Mouse (Mus musculus) neural tube, embryonic 13.5 days (tissue): ENCODE measurements around the gene Igf2bp2. TPM values are rescaled to one million over a fixed set of nuclear protein-coding genes. Genes with fewer than 3 reads are reported as not detected.
A peak's percentile ranks its signal among the peaks of the same experiment; 100 is the strongest.

Experiments used
- ATAC-seq: fragments of 200-750 bp; cut with Nextera tagmentation; 2 replicates; pipeline ENCODE4 v1.8.0; 2017; ENCODE audit warnings: low read depth, mild to moderate bottlenecking, moderate TSS enrichment, moderate library complexity
- H3K27ac ChIP-seq: fragments of 300-500 bp; sonication (generic); replicated peaks from 2 replicates; pipeline ENCODE4 v1.5.1; 2015; ENCODE audit warnings: moderate library complexity, mild to moderate bottlenecking, inconsistent platforms
- H3K27me3 ChIP-seq: fragments of 300-500 bp; sonication (generic); 2 replicates; pipeline ENCODE4 v1.6.1; 2015; ENCODE audit warnings: mild to moderate bottlenecking, inconsistent platforms
- H3K36me3 ChIP-seq: fragments of 300-500 bp; sonication (generic); 2 replicates; pipeline ENCODE4 v1.6.1; 2015; ENCODE audit warnings: mild to moderate bottlenecking, inconsistent platforms
- H3K4me1 ChIP-seq: fragments of 300-500 bp; sonication (generic); replicated peaks from 2 replicates; pipeline ENCODE4 v1.6.1; 2015; ENCODE audit warnings: inconsistent platforms
- H3K4me2 ChIP-seq: fragments of 300-500 bp; sonication (generic); 2 replicates; pipeline ENCODE4 v1.6.1; 2015; ENCODE audit warnings: inconsistent platforms, mild to moderate bottlenecking, moderate library complexity
- H3K4me3 ChIP-seq: fragments of 300-500 bp; sonication (generic); 2 replicates; pipeline ENCODE4 v1.5.1; 2015; ENCODE audit warnings: mild to moderate bottlenecking, inconsistent platforms
- H3K9ac ChIP-seq: fragments of 300-500 bp; sonication (generic); 2 replicates; pipeline ENCODE4 v1.6.1; 2015; ENCODE audit warnings: moderate library complexity, mild to moderate bottlenecking, inconsistent platforms
- H3K9me3 ChIP-seq: fragments of 300-500 bp; sonication (generic); 2 replicates; pipeline ENCODE4 v1.6.1; 2016; ENCODE audit warnings: inconsistent platforms
- WGBS: fragments of 180-500 bp; shearing (Covaris S2); methylation state at CpG from one replicate; pipeline ENCODE4 v1.1.7; 2015; 5-methylcytosine and 5-hydroxymethylcytosine counted together
- polyA plus RNA-seq: library from polyadenylated mRNA; unstranded; fragments of >200 nt; fragmentation: Nextera tagmentation; extraction: Ambion mirVana; gene quantifications from 2 replicates; pipeline ENCODE4 v1.2.1, GENCODE M21; 2015

Gene Igf2bp2
- polyA plus RNA-seq, 1 experiment from 2014 or later = 38.1 TPM

GRCm38 (mm10) chr16:22164446-22164845 lies 1.3 kb upstream of the Igf2bp2 start:
- ATAC-seq = no peak
- H3K4me3 ChIP-seq = no peak overlapping the region
- no peak overlapping the region for H3K27ac ChIP-seq

GRCm38 (mm10) chr16:22163456-22163851 lies 355 bp upstream of the Igf2bp2 start:
- WGBS = under 1% methylated on average over 27 of the region's 27 CpGs
- Histone ChIP-seq H3K4me2 (peak overlapping the region; percentile 94), H3K9ac (peak overlapping the region; percentile 92), H3K27me3 (no peaks in the 10 kb centered on the region), H3K36me3 (no peaks in the 10 kb centered on the region), H3K4me3 (peak overlapping the region; percentile 85), H3K27ac (peak overlapping the region; percentile 91), H3K4me1 (peaks cover 32% of the 10 kb centered on the region), H3K9me3 (no peaks in the 10 kb centered on the region)
- peak; percentile 64 for ATAC-seq

More at GRCm38 (mm10) chr16:22164446-22164845, 1.3 kb upstream of the Igf2bp2 start:
- Histone ChIP-seq H3K36me3 (no peaks in the 10 kb centered on the region), H3K4me1 (peaks cover 25% of the 10 kb centered on the region), H3K27me3 (no peaks in the 10 kb centered on the region), H3K9ac (no peak overlapping the region), H3K9me3 (no peaks in the 10 kb centered on the region), H3K4me2 (peak overlapping the region; percentile 94; the same call in 1 of the 2 replicates)
- 53% methylated on average over 8 of the region's 8 CpGs for WGBS

GRCm38 (mm10) chr16:22162066-22162511 lies 1.0 kb downstream of the Igf2bp2 start:
- H3K9ac ChIP-seq = peak overlapping the region; percentile 92
- ATAC-seq = peak; percentile 19; the same call in 1 of the 2 replicates
- no peaks in the 10 kb centered on the region for H3K9me3 ChIP-seq
- H3K4me2 ChIP-seq = peak overlapping the region; percentile 94
- WGBS = under 1% methylated on average over 19 of the region's 19 CpGs
- H3K4me3 ChIP-seq = peak overlapping the region; percentile 85
- H3K27ac ChIP-seq = peak overlapping the region; percentile 91
- no peaks in the 10 kb centered on the region for H3K27me3 ChIP-seq
- H3K36me3 ChIP-seq = no peaks in the 10 kb centered on the region
- H3K4me1 ChIP-seq = peaks cover 36% of the 10 kb centered on the region

GRCm38 (mm10) chr16:22161351-22162065 lies 1.6 kb downstream of the Igf2bp2 start:
- peak overlapping the region; percentile 94 for H3K4me2 ChIP-seq
- peak overlapping the region; percentile 85 for H3K4me3 ChIP-seq
- H3K9ac ChIP-seq = peak overlapping the region; percentile 92
- no peaks in the 10 kb centered on the region for H3K9me3 ChIP-seq
- peak overlapping the region; percentile 91 for H3K27ac ChIP-seq
- H3K4me1 ChIP-seq = peaks cover 36% of the 10 kb centered on the region
- no peaks in the 10 kb centered on the region for H3K36me3 ChIP-seq
- under 1% methylated on average over 71 of the region's 71 CpGs for WGBS
- peak; percentile 42 for ATAC-seq
- no peaks in the 10 kb centered on the region for H3K27me3 ChIP-seq

GRCm38 (mm10) chr16:22160386-22161145 lies 2.5 kb downstream of the Igf2bp2 start:
- Histone ChIP-seq H3K27me3 (no peaks in the 10 kb centered on the region), H3K9ac (peak overlapping the region; percentile 51), H3K36me3 (no peaks in the 10 kb centered on the region), H3K9me3 (no peaks in the 10 kb centered on the region), H3K27ac (no peak overlapping the region), H3K4me2 (peak overlapping the region; percentile 94), H3K4me1 (peaks cover 36% of the 10 kb centered on the region), H3K4me3 (peak overlapping the region; percentile 85)
- under 1% methylated on average over 16 of the region's 16 CpGs for WGBS
- ATAC-seq = no peak

- peak; percentile 52; the same call in 1 of the 2 replicates for ATAC-seq
- no peaks in the 10 kb centered on the region for H3K36me3 ChIP-seq
- WGBS = 90% methylated on average over 11 of the region's 11 CpGs
Measured at GRCm38 (mm10) chr16:22152941-22153444, 10.1 kb downstream of the Igf2bp2 start.

GRCm38 (mm10) chr16:22151706-22152315 lies 11.3 kb downstream of the Igf2bp2 start:
- ATAC-seq = no peak; the same call in 1 of the 2 replicates
- H3K9ac ChIP-seq = no peak overlapping the region
- peak overlapping the region; percentile 42; the same call in 1 of the 2 replicates for H3K27ac ChIP-seq
- H3K36me3 ChIP-seq = no peaks in the 10 kb centered on the region
- H3K9me3 ChIP-seq = no peaks in the 10 kb centered on the region
- H3K4me3 ChIP-seq = no peak overlapping the region
- WGBS = 20% methylated on average over 10 of the region's 11 CpGs
- H3K4me2 ChIP-seq = 0 out of 2 replicates have a peak overlapping the region, but pooled peaks have one; percentile 9
- H3K4me1 ChIP-seq = peaks cover 33% of the 10 kb centered on the region
- H3K27me3 ChIP-seq = no peaks in the 10 kb centered on the region

More at GRCm38 (mm10) chr16:22152941-22153444, 10.1 kb downstream of the Igf2bp2 start:
- Histone ChIP-seq H3K4me1 (peaks cover 29% of the 10 kb centered on the region), H3K4me3 (no peak overlapping the region), H3K4me2 (no peak overlapping the region), H3K9ac (no peak overlapping the region), H3K27ac (no peak overlapping the region), H3K27me3 (no peaks in the 10 kb centered on the region), H3K9me3 (no peaks in the 10 kb centered on the region)

GRCm38 (mm10) chr16:22150421-22150820 lies 12.7 kb downstream of the Igf2bp2 start:
- H3K27me3 ChIP-seq = no peaks in the 10 kb centered on the region
- no peak overlapping the region for H3K4me2 ChIP-seq
- no peak overlapping the region for H3K27ac ChIP-seq
- H3K4me1 ChIP-seq = peaks cover 33% of the 10 kb centered on the region
- no peak overlapping the region for H3K4me3 ChIP-seq
- H3K9ac ChIP-seq = no peak overlapping the region
- WGBS = 46% methylated on average over 2 of the region's 2 CpGs
- ATAC-seq = no peak
- H3K36me3 ChIP-seq = no peaks in the 10 kb centered on the region
- H3K9me3 ChIP-seq = no peaks in the 10 kb centered on the region

GRCm38 (mm10) chr16:22149659-22150345 lies 13.3 kb downstream of the Igf2bp2 start:
- no peak overlapping the region for H3K4me3 ChIP-seq
- H3K27ac ChIP-seq = no peak overlapping the region
- H3K4me1 ChIP-seq = peaks cover 33% of the 10 kb centered on the region
- no peak overlapping the region for H3K9ac ChIP-seq
- WGBS = 46% methylated on average over 10 of the region's 10 CpGs
- no peaks in the 10 kb centered on the region for H3K27me3 ChIP-seq
- ATAC-seq = no peak
- H3K36me3 ChIP-seq = no peaks in the 10 kb centered on the region
- H3K4me2 ChIP-seq = no peak overlapping the region
- no peaks in the 10 kb centered on the region for H3K9me3 ChIP-seq

- ATAC-seq = no peak
- 38% methylated on average over 2 of the region's 2 CpGs for WGBS
Measured at GRCm38 (mm10) chr16:22149076-22149475, 14.0 kb downstream of the Igf2bp2 start.

GRCm38 (mm10) chr16:22147131-22147530 lies 16.0 kb downstream of the Igf2bp2 start:
- no peaks in the 10 kb centered on the region for H3K36me3 ChIP-seq
- no peaks in the 10 kb centered on the region for H3K9me3 ChIP-seq
- no peak overlapping the region for H3K27ac ChIP-seq
- H3K9ac ChIP-seq = no peak overlapping the region
- no peak for ATAC-seq
- no peak overlapping the region for H3K4me2 ChIP-seq
- WGBS = 74% methylated on average over 1 of the region's 1 CpGs
- no peak overlapping the region for H3K4me3 ChIP-seq
- H3K4me1 ChIP-seq = peaks cover 31% of the 10 kb centered on the region
- no peaks in the 10 kb centered on the region for H3K27me3 ChIP-seq

More at GRCm38 (mm10) chr16:22149076-22149475, 14.0 kb downstream of the Igf2bp2 start:
- no peak overlapping the region for H3K4me3 ChIP-seq
- peaks cover 33% of the 10 kb centered on the region for H3K4me1 ChIP-seq
- H3K27me3 ChIP-seq = no peaks in the 10 kb centered on the region
- H3K36me3 ChIP-seq = no peaks in the 10 kb centered on the region
- H3K9ac ChIP-seq = no peak overlapping the region
- H3K4me2 ChIP-seq = no peak overlapping the region
- no peaks in the 10 kb centered on the region for H3K9me3 ChIP-seq
- no peak overlapping the region for H3K27ac ChIP-seq
